Mouse (Mus musculus) retina, adult 2 months (tissue): ENCODE measurements around the gene Pigyl.

Source experiments
- DNase-seq: peaks from one replicate; pipeline ENCODE4 v3.0.0-alpha.2; 2012; ENCODE audit warnings: low read depth, low spot score

The Pigyl gene

GRCm38 (mm10) chr9:22156497-22157245 lies at the start of gene Pigyl:
Gene Pigyl (plus strand): TSS chr9:22156846.
- DNase-seq = peak; percentile 93

- no peak for DNase-seq
These were observed 48.5 kb upstream of the Pigyl start for GRCm38 (mm10) chr9:22108194-22108593.

- DNase-seq = no peak
These were observed 41.0 kb upstream of the Pigyl start for GRCm38 (mm10) chr9:22115635-22116034.

- DNase-seq = no peak
These were observed 40.6 kb upstream of the Pigyl start for GRCm38 (mm10) chr9:22116086-22116485.

GRCm38 (mm10) chr9:22116740-22117426 lies 39.8 kb upstream of the Pigyl start, which contains the start of gene Elof1:
Gene Elof1 (minus strand): TSS chr9:22117172.
- peak; percentile 93 for DNase-seq

- DNase-seq = no peak
These were observed 38.7 kb upstream of the Pigyl start for GRCm38 (mm10) chr9:22117754-22118456.

GRCm38 (mm10) chr9:22119543-22119942 lies 37.1 kb upstream of the Pigyl start:
- DNase-seq = no peak

GRCm38 (mm10) chr9:22121545-22121944 lies 35.1 kb upstream of the Pigyl start:
- no peak for DNase-seq

GRCm38 (mm10) chr9:22122005-22122404 lies 34.6 kb upstream of the Pigyl start:
- no peak for DNase-seq

GRCm38 (mm10) chr9:22123069-22123609 lies 33.5 kb upstream of the Pigyl start:
- DNase-seq = no peak

- DNase-seq = no peak
These were observed 32.5 kb upstream of the Pigyl start for GRCm38 (mm10) chr9:22124169-22124568.

GRCm38 (mm10) chr9:22125246-22126027 lies 31.2 kb upstream of the Pigyl start:
- DNase-seq = no peak

- DNase-seq = no peak
These were observed 25.2 kb upstream of the Pigyl start for GRCm38 (mm10) chr9:22131226-22131981.

GRCm38 (mm10) chr9:22132220-22132619 lies 24.4 kb upstream of the Pigyl start:
- DNase-seq = no peak

- no peak for DNase-seq
These were observed 22.3 kb upstream of the Pigyl start for GRCm38 (mm10) chr9:22134246-22134890.

- no peak for DNase-seq
These were observed 21.5 kb upstream of the Pigyl start for GRCm38 (mm10) chr9:22134988-22135643.

GRCm38 (mm10) chr9:22135644-22136390 lies 20.8 kb upstream of the Pigyl start, which contains the start of gene Acp5:
Gene Acp5 (minus strand): TSS chr9:22135711.
- DNase-seq = no peak

- no peak for DNase-seq
These were observed 19.7 kb upstream of the Pigyl start for GRCm38 (mm10) chr9:22136765-22137547.
